Mouse (Mus musculus) lung, adult 18-20 months (tissue): Measurements from ENCODE around the gene Lst1.

Experiments used
- DNase-seq, 2 experiments: peaks; one replicate each; pipeline ENCODE4 v3.0.0; 2022; ENCODE audit warnings: mixed read lengths in 2 of 2

Gene Lst1

DNA sequence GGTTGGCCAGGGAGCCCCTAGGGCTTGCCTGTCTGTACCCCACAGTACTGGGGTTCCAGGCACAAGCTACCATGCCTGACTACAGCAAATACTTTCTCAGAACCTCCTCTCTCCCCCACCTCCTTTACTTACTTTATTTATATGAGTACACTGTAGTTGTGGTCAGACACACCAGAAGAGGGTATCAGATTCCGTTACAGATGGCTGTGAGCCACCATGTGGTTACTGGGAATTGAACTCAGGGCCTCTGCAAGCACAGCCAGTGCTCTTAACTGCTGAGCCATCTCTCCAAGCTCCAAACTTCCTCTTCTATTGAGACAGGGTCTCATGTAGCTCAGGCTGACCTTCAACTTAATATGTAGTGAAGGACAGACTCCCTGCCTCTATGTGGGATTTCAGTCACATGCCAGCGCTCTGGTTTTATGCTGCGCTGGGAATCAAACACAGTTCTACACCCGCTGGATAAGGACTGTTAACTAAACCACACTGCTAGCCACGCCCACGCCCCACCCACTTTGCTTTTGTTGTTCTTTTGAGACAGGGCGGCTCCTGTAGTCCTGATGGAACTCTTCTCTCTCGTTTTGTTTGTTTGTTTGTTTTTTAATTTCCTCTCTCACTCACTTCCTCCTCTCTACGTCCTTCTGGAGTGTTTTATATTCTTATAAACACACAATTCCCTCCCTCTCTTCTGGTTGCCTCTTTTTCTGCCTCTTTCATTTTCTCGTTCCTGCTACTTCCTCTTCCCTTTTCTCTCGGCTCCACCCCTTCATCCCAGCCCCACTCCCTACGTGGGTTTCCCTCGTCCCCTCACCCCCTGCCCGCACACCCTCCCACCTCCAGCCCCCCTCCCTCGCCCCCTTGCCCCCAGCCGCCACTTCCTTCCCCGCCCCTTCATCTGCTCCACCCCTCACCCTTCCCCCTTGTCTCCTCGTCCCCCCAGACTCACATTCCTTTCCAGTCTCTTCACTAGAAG, 2.3 kb downstream of the Lst1 start:
- DNase-seq = peak; percentile 83 to 84

DNA sequence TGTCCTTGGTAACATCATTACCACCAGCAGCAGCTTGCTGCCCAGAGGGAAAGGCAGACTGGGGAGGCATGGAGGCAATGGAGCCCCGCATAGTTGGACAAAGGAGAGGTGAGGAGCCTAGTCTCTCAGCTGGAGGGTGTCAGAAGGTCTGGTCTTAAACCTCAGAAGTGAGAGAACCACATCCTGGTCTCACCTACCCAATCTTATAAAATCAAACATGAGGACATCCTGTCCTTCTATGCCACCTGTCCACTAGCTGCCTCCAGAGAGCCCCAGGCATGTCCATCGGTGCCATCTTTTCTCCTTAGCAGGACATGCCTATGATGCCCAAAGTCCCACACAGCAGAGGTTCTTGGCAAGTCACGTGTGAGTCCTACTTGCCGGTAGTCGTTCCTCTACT, 8.1 kb downstream of the Lst1 start:
- DNase-seq = no peak

- DNase-seq = peak; percentile 73 to 78
These were observed 9.7 kb downstream of the Lst1 start for GRCm38 (mm10) chr17:35178528-35178927.

DNA sequence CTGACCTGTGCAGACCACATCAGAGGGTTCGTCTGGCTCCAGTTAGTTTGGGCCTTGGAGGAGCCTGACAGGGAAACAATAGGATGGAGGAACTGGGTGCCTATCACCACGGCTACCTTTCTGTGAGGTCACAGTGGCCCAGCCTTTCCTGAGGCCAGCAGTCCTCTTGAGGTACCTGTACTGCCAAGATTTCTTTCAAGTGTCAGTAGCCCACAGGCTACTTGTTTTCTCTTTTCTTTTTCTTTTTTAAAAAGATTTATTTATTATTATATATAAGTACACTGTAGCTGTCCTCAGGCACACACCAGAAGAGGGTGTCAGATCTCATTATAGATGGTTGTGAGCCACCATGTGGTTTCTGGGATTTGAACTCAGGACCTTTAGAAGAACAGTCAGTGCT, 12.3 kb downstream of the Lst1 start, which contains the start of gene Aif1:
Gene Aif1 (minus strand): TSS at position 101 of the 400 bp plus-strand sequence.
- peak in 1 of 2 experiments; percentile 25 for DNase-seq

DNA sequence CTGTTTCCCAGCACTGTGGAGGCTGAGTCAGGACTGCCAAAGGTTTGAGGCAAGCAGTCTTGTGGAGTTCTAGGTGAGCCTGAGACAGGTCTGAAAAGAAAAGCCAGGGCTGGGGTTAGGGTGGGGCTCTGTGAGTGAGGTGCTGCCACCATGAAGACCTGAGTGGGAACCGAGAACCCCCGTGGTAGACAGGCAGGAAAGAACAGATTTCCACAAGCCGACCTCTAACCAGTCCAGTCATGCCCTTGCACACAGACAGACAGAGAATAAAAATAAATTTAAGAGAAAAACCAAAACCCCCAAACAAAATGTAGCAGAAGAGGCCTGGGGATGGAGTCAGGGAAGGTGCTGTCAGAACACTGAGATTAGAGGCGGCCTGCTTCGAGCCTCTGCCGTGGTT, 12.9 kb downstream of the Lst1 start:
- no peak for DNase-seq

DNA sequence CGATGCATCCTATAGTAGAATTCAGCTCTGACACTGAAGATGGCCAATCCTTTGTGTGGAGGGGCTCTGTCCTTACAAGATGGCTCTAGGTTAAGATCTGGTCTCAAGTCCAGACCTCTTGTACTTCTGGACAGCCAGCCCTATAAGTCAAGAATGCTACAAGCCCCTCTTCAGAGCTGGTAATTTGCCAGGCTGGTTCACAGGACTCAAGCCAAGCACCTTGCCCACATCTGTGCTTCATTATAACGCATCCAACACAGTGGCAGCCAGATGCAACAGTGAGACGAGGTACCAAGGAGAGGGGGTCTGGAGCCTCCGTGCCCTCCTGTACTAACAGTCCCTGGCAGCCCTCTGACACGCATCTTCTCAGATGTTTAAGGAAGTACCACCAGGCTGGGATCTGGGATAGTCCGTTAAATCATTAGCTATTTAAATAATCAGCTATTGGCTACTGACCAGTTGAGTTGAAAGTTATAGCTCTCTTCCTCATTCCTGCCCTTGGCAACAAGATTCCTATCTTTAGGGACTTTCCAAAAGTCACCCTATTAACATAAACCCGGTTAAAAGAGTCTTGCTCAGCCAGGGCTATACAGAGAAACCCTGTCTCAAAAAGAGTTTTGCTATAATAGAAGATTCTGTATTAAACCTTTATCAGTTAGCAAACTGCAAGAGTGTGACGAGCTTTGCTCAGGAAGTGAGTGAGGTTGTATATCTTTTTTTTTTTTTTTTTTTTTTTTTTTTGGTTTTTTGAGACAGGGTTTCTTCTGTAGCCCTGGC, 13.8 kb downstream of the Lst1 start:
- no peak for DNase-seq

GRCm38 (mm10) chr17:35173329-35173728, 14.9 kb downstream of the Lst1 start:
- DNase-seq = no peak

DNA sequence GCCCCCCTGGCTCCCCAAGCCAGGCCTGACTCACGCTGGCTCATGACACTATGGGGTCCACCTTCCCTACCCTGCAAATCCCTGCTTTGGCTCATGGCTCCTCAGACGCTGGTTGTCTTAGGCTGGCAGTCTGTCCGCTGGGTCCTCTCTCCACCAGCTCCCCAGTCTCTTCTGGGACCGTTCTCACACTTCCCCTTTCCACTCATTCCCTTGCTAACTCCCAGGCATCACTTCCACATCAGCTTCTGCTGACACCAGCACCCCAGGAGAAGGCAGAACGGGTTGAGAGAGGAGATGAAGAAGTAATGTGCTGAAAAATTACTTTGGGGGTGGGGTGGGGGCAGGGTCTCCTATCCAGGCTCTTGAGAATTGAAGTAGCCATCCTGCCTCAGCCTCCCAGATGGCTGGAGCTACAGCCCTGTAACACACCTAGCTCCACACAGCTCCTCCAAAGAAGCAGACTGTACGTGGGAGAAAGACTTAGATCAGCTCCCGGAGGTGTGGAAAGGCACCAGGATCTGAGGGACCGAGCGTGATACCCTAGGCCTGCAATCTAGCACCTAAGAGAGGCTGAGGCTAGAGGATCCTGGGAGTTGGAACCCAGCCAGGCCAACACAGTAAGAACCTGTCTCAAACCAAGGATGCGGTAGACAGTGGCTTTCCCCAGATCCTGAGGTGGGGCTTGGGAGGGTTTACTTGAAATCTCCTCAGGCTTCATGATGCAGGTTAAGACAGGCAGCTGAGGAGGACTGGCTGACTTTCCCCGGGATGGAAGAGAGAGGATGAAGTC, 15.6 kb downstream of the Lst1 start:
- DNase-seq = no peak

- DNase-seq = no peak
These were observed 19.6 kb downstream of the Lst1 start for GRCm38 (mm10) chr17:35168541-35169207.

DNA sequence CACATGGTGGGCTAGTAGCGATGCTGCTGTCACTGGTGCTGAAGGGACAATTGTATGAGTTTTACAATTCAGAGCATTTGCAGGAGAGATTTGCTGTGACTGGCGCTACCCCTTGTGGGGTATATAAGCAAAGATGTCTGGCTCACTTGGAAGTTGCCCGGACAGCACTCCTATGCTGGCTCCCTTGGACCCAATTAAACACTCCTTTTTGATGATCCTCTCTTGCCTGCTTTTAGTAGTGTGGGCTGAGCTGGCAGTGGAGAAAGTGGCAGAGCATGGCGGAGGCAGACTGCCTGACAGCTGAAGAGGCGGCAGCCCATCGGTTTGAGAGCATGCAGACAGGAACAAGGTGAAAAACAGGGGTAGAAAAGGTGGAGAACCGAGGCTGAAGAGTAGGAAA, 20.4 kb downstream of the Lst1 start:
- no peak for DNase-seq

- DNase-seq = peak; percentile 60 to 81
These were observed 21.7 kb downstream of the Lst1 start for GRCm38 (mm10) chr17:35166352-35167035.

DNA sequence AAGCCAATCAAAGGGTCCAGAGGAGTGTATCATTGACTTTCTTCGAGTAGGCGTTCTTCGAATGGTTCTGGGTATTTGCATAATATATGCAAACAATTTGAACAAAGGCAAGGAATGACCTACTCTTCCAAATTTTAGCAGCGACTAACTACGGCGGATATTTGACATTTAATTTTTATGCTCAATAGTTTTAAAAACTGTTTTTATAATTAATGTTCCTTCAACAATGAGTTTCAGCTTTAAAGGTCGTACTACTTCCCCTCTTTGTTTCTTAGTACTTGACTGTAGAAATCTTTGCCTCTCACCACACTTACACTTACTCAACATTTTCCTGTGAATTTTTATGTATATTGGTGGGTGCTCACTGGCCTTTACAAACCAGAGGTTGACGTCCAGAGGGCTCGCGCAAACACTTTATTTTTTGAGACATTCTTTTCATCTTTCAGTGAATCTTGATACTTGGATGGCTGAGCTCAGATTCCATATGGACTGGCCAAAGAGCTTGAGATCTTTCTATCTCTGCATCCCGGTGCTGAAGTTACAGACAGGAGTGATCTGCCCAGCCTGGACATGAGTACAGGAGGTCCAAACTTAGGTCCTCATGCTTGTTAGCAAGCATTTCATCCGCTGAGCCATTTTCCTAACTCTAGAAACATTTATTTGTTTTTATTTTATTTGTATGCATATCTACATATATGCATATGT, 22.6 kb downstream of the Lst1 start:
- DNase-seq = no peak

DNA sequence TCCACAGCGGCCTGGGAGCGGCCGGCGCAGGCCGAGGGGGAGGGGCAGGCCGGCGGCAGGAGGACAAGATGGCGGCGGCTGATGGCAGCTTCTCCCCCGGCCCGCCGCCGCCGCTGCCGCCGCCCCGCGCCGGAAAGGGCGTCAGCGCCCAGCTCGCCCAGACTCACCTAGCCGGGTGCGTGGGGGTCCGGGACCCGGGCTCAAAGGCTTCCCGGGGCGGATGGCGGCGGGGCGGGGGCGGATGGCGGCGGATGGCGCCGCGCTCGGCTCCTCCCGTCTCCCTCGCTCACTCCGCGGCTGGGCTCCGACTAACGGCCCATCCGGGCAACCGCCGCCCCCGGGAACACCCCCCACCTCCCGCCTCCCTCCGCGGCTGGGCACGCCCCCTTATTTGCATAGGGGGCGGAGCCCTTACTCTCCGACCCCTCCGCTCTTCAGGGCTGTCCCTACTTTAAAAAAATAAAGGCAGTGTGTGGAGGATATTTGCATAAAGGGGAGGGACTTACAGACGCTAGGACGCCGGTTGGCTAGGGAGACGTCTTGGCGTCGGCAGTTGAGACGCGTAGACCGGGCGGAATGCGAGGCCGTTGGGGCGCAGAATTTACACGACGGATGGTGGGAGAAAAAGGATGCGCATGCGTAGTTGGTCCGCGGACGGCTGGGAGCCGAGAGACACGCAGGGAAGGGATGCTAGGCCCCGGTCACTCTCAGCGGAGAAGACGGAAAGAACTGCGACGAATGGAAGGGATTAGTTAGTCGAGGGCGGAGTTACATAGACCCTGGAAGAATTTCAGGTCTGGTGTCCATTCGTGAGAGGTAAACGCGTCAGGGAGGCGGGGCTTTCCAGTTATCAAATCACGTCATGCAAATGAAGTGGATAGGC, 23.4 kb downstream of the Lst1 start, which contains the start of gene Prrc2a:
Gene Prrc2a (minus strand): TSS at position 330 of the 883 bp plus-strand sequence.
- peak; percentile 98 to 99 for DNase-seq

DNA sequence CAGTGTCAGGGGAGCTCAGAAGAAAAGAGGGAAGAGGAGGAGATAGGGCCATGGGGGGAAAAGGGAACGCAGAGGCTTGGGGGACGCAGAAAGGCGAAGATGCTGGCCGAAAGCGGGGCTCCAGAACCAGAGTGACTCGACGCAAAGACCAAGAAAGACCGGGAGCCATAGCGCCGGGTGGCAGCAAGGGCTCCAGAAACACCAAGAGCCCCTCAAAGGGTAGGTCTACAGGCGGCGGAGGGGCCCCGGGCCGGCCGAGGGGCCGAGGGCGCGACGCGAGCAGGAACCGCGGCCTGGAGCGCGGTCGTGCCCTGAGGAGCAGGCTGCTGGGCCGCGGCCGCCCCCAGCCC, 24.0 kb downstream of the Lst1 start:
- peak in 1 of 2 experiments; percentile 24 for DNase-seq

- no peak for DNase-seq
These were observed 24.7 kb downstream of the Lst1 start for GRCm38 (mm10) chr17:35163326-35164081.

DNA sequence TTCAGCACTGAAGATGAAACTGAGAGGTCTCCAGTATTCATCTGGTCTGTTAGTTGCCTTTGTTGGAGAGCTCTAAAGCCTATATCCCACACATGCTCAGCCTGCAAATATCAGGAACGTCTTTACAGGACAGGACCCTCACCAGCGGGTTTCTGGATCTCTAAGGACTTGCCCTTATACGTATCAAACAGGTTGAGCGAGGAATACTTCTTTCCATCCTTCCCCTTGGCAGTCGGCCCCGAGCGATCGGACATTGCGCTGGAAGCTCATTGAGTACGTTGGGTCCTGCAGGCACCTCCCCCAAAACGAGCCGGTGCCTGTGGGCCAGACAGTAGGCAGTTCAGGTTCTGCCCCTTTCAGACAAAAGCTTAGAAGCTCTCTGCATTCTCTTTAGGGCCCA, 25.5 kb downstream of the Lst1 start:
- DNase-seq = peak; percentile 66 to 72

GRCm38 (mm10) chr17:35162121-35162520, 26.1 kb downstream of the Lst1 start:
- DNase-seq = no peak

- DNase-seq = no peak
These were observed 26.8 kb downstream of the Lst1 start for GRCm38 (mm10) chr17:35161421-35161820.

- no peak for DNase-seq
These were observed 28.6 kb downstream of the Lst1 start for GRCm38 (mm10) chr17:35159638-35160037.
